Mouse (Mus musculus) liver, embryonic 14.5 days (tissue): Measurements from ENCODE around the gene Gm20671. TPM values are rescaled to one million over a fixed set of nuclear protein-coding genes. Genes with fewer than 3 reads are reported as not detected.

ENCODE experiments used
- ATAC-seq: fragments of 200-750 bp; cut with Nextera tagmentation; 2 replicates; pipeline ENCODE4 v1.8.0; 2017; ENCODE audit warnings: moderate number of reproducible peaks, mild to moderate bottlenecking, moderate library complexity; ENCODE audit not compliant: insufficient read depth
- DNase-seq, 3 experiments: peaks; one replicate each; pipeline ENCODE4 v3.0.0-alpha.2; 2012 to 2013; ENCODE audit warnings: low read depth in 3 of 3, low spot score in 3 of 3
- H3K27ac ChIP-seq: fragments of 300-500 bp; sonication (generic); 2 replicates; pipeline ENCODE4 v1.5.1; 2014; ENCODE audit warnings: moderate library complexity, mild to moderate bottlenecking, control low read depth, inconsistent platforms
- H3K27me3 ChIP-seq: fragments of 300-500 bp; sonication (generic); 2 replicates; pipeline ENCODE4 v1.6.1; 2014; ENCODE audit warnings: mild to moderate bottlenecking, low read length, moderate library complexity; ENCODE audit not compliant: control insufficient read depth, insufficient read depth
- H3K36me3 ChIP-seq: fragments of 300-500 bp; sonication (generic); replicated peaks from 2 replicates; pipeline ENCODE4 v1.6.1; 2014; ENCODE audit warnings: low read depth; ENCODE audit not compliant: control insufficient read depth, insufficient read depth
- H3K4me1 ChIP-seq, 2 experiments: fragments of 200-500 bp in 1 of 2; fragments of 300-500 bp in 1 of 2; sonication (generic) in 1 of 2; replicated peaks; 2 replicates each; pipeline ENCODE4 v1.6.1; 2012 to 2014; ENCODE audit warnings: antibody characterized with exemption in 1 of 2, inconsistent platforms in 1 of 2, low read length in 1 of 2; ENCODE audit not compliant: control insufficient read depth in 2 of 2, insufficient read depth in 2 of 2
- H3K4me2 ChIP-seq: fragments of 300-500 bp; sonication (generic); 2 replicates; pipeline ENCODE4 v1.6.1; 2014; ENCODE audit warnings: low read depth, mild to moderate bottlenecking, control low read depth, moderate library complexity
- H3K4me3 ChIP-seq, 2 experiments: fragments of 200-500 bp in 1 of 2; fragments of 300-500 bp in 1 of 2; sonication (generic) in 1 of 2; 2 replicates each; pipeline ENCODE4 v1.5.1; 2012 to 2014; ENCODE audit warnings: low read depth in 2 of 2, low read length in 2 of 2, mild to moderate bottlenecking in 2 of 2, control low read depth in 1 of 2, inconsistent platforms in 1 of 2, moderate library complexity in 1 of 2; ENCODE audit not compliant: insufficient read depth in 1 of 2
- H3K9ac ChIP-seq: fragments of 300-500 bp; sonication (generic); replicated peaks from 2 replicates; pipeline ENCODE4 v1.6.1; 2014; ENCODE audit warnings: mild to moderate bottlenecking, control low read depth, moderate library complexity
- H3K9me3 ChIP-seq: fragments of 300-500 bp; sonication (generic); 2 replicates; pipeline ENCODE4 v1.6.1; 2016; ENCODE audit warnings: low read length, mixed read lengths; ENCODE audit not compliant: control insufficient read depth
- CTCF ChIP-seq: IDR thresholded peaks from 2 replicates; pipeline ENCODE4 v1.5.1; 2016; ENCODE audit warnings: antibody characterized with exemption, low read depth, control low read depth
- EP300 ChIP-seq: IDR thresholded peaks from 2 replicates; pipeline ENCODE4 v1.6.1; 2016; ENCODE audit warnings: antibody characterized with exemption, low read depth
- WGBS: fragments of 180-500 bp; shearing (Covaris S2); extraction: QIAGEN DNeasy Blood & Tissue Kit; methylation state at CpG from one replicate; pipeline ENCODE4 v1.1.7; 2014; ENCODE audit not compliant: insufficient replicate concordance; 5-methylcytosine and 5-hydroxymethylcytosine counted together
- polyA plus RNA-seq, 2 experiments: library from polyadenylated mRNA; depleted of rRNA in 1 of 2; stranded (reverse) in 1 of 2; unstranded in 1 of 2; fragments of >200 nt; fragmentation: Nextera tagmentation in 1 of 2; extraction: Ambion mirVana in 1 of 2; gene quantifications; 2 replicates each; pipeline versions ENCODE4 v1.2.1 to v1.2.3; 2012 to 2014

The Gm20671 gene
- polyA plus RNA-seq (2012; rRNA removed) (0.56 and 1.5 TPM in 2 replicates), polyA plus RNA-seq (2014; fragmentation: Nextera tagmentation; extraction: Ambion mirVana) (not detected in 2 replicates)

GRCm38 (mm10) chr5:32827009-32827408, at the start of gene Gm20671:
Gene Gm20671 (minus strand): TSS chr5:32827109.
- H3K36me3 ChIP-seq, result peaks cover 56% of the 10 kb centered on the region
- WGBS, result 73% methylated on average over 7 of the region's 7 CpGs

DNA sequence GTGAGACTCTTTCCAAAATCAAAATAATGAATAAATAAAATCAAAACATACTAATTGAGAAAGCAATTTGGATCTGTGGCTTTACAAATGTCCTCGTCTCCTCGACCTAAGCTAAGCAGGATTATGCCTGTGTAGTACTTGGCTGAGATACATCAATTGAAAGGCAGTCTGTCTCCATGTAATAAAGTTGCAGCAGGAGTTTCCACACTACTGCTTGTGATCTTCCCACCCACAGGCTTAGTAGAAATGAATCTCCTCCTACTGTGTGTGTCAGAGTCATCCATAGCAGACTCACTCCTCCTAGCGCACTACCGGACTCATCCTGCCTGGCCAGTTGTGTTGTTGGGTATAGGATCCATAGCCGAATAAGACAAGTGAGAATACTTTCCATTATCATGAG, 45.4 kb upstream of the Gm20671 start:
- H3K4me3 ChIP-seq, result no peak overlapping the region
- no peaks in the 10 kb centered on the region for H3K9me3 ChIP-seq
- DNase-seq, result no peak
- TF ChIP-seq EP300, result no peak
- no peak for TF ChIP-seq CTCF
- peaks cover 13% of the 10 kb centered on the region for H3K36me3 ChIP-seq
- no peak overlapping the region for H3K27ac ChIP-seq
- no peak overlapping the region for H3K9ac ChIP-seq
- H3K27me3 ChIP-seq, result no peaks in the 10 kb centered on the region
- H3K4me1 ChIP-seq, result no peaks in the 10 kb centered on the region
- WGBS, result 86% methylated on average over 5 of the region's 5 CpGs
- H3K4me2 ChIP-seq, result no peak overlapping the region
- no peak for ATAC-seq

More at GRCm38 (mm10) chr5:32827009-32827408, at the start of gene Gm20671:
- Histone ChIP-seq H3K9ac (no peak within 1 kb of the TSS), H3K9me3 (no peaks in the 10 kb centered on the region), H3K27ac (no peak within 1 kb of the TSS), H3K4me2 (no peak within 1 kb of the TSS), H3K4me1 (no peaks in the 10 kb centered on the region), H3K4me3 (no peak within 1 kb of the TSS), H3K27me3 (no peaks in the 10 kb centered on the region)
- TF ChIP-seq EP300 (no peak), CTCF (no peak)
- ATAC-seq, result no peak
- no peak for DNase-seq

DNA sequence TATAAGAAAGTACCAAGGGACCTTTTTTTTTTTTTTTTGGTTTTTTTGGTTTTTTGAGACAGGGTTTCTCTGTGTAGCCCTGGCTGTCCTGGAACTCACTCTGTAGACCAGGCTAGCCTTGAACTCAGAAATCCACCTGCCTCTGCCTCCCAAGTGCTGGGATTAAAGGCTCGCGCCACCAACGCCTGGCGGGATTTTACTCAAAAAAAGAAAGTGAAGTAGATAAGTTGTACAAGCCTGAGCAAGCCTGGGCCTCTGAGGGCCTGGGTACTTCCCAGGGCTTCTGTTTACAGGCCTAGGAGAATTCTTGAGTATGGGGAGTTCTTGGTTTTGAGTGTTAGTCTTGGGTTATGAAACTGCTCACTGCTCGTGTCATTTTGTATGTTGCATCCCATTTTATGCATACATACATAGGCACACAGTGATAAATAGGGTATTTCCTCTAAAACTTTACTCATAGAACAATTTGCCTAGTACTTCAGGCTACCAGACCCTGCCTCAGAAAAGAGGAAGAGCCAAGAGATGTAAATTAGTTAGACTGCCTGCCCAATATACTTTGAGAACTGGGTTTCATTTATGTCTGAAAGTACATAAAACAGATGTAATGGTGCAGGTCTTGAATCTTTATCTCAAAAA, 42.6 kb upstream of the Gm20671 start:
- Histone ChIP-seq H3K4me3 (no peak overlapping the region), H3K4me1 (peaks cover 1 to 3% of the 10 kb centered on the region in 2 experiments), H3K27ac (no peak overlapping the region), H3K36me3 (peaks cover 8% of the 10 kb centered on the region), H3K9ac (no peak overlapping the region), H3K4me2 (no peak overlapping the region), H3K27me3 (no peaks in the 10 kb centered on the region), H3K9me3 (no peaks in the 10 kb centered on the region)
- TF ChIP-seq EP300 (no peak), CTCF (no peak)
- 84% methylated on average over 5 of the region's 5 CpGs for WGBS
- DNase-seq, result no peak
- no peak for ATAC-seq

GRCm38 (mm10) chr5:32863253-32864228, 36.6 kb upstream of the Gm20671 start, which contains the start of gene Depdc5:
Gene Depdc5 (plus strand): TSS chr5:32863701.
- ATAC-seq (peak; percentile 99), DNase-seq (peak; percentile 83 to 86 (median 86))
- no peak for TF ChIP-seq CTCF
- no peak for TF ChIP-seq EP300
- Histone ChIP-seq H3K9ac (peak within 1 kb of the TSS; percentile 80), H3K36me3 (peaks cover 6% of the 10 kb centered on the region; the same call in 1 of the 2 replicates), H3K9me3 (no peaks in the 10 kb centered on the region), H3K4me1 (peaks cover 14 to 18% of the 10 kb centered on the region in 2 experiments), H3K27me3 (no peaks in the 10 kb centered on the region), H3K4me2 (peak within 1 kb of the TSS; percentile 83), H3K4me3 (peak within 1 kb of the TSS; percentile 74 to 97), H3K27ac (peak within 1 kb of the TSS; percentile 78)
- under 1% methylated on average over 64 of the region's 64 CpGs for WGBS
